Mouse (Mus musculus) CH12F3 (cell line): Measurements from ENCODE around the gene Olfr1287.

ENCODE experiments used
- in situ Hi-C: fragments of 300-500 bp; cut with MboI; formaldehyde crosslinking; loops from 2 replicates; pipeline ENCODE4 v1.14.3; 2020; ENCODE audit warnings: low sequenced_read_pairs

Olfr1287 gene

GRCm38 (mm10) chr2:111448842-111449241 lies at the start of gene Olfr1287:
Gene Olfr1287, plus strand, starts transcription at chr2:111449142.
- in situ Hi-C loops, result no loop called here

GRCm38 (mm10) chr2:111422931-111423330 lies 26.0 kb upstream of the Olfr1287 start, which contains the start of gene Olfr1286:
Gene Olfr1286, minus strand, starts transcription at chr2:111423115.
- in situ Hi-C loops, result no loop called here

- in situ Hi-C loops, result no loop called here
These were observed 24.9 kb downstream of the Olfr1287 start, which contains the start of gene Olfr1288 for GRCm38 (mm10) chr2:111473801-111474200. Gene Olfr1288, plus strand, starts transcription at chr2:111474101.

- in situ Hi-C loops, result no loop called here
These were observed 31.6 kb downstream of the Olfr1287 start, which contains the start of gene Olfr1289 for GRCm38 (mm10) chr2:111480519-111480918. Gene Olfr1289, plus strand, starts transcription at chr2:111480819.

- in situ Hi-C loops, result no loop called here
These were observed 44.8 kb downstream of the Olfr1287 start, which contains the start of gene Olfr1290 for GRCm38 (mm10) chr2:111493729-111494128. Gene Olfr1290, minus strand, starts transcription at chr2:111493829.

- in situ Hi-C loops, result no loop called here
These were observed 47.9 kb downstream of the Olfr1287 start, which contains the start of gene Olfr1291-ps1 for GRCm38 (mm10) chr2:111496880-111497279. Gene Olfr1291-ps1, plus strand, starts transcription at chr2:111497180.
